Mouse (Mus musculus) stomach, embryonic 14.5 days (tissue): Measurements from ENCODE around the gene Tcp11l2. TPM values are rescaled to one million over a fixed set of nuclear protein-coding genes. Genes with fewer than 3 reads are reported as not detected.

Experiments used
- ATAC-seq: fragments of 200-750 bp; cut with Nextera tagmentation; 2 replicates; pipeline ENCODE4 v1.8.0; 2017; ENCODE audit warnings: low read depth, moderate TSS enrichment; ENCODE audit not compliant: insufficient number of reproducible peaks, insufficient read depth, low FRiP score
- H3K27ac ChIP-seq: fragments of 300-500 bp; sonication (generic); 2 replicates; pipeline ENCODE4 v1.5.1; 2014; ENCODE audit warnings: mild to moderate bottlenecking, low read length, moderate library complexity, mixed read lengths
- H3K27me3 ChIP-seq: fragments of 300-500 bp; sonication (generic); 2 replicates; pipeline ENCODE4 v1.6.1; 2014; ENCODE audit warnings: low read length, control low read depth, mixed read lengths; ENCODE audit not compliant: control insufficient read depth, insufficient read depth
- H3K36me3 ChIP-seq: fragments of 300-500 bp; sonication (generic); 2 replicates; pipeline ENCODE4 v1.6.1; 2014; ENCODE audit warnings: mild to moderate bottlenecking, control low read depth, low read length, moderate library complexity, mixed read lengths; ENCODE audit not compliant: control insufficient read depth, insufficient read depth
- H3K4me1 ChIP-seq: fragments of 300-500 bp; sonication (generic); 2 replicates; pipeline ENCODE4 v1.6.1; 2014; ENCODE audit warnings: low read length, control low read depth, mixed read lengths; ENCODE audit not compliant: control insufficient read depth, insufficient read depth
- H3K4me2 ChIP-seq: fragments of 300-500 bp; sonication (generic); replicated peaks from 2 replicates; pipeline ENCODE4 v1.6.1; 2014; ENCODE audit warnings: low read depth, low read length, control low read depth
- H3K4me3 ChIP-seq: fragments of 300-500 bp; sonication (generic); 2 replicates; pipeline ENCODE4 v1.5.1; 2014; ENCODE audit warnings: low read depth, low read length, control low read depth
- H3K9ac ChIP-seq: fragments of 300-500 bp; sonication (generic); replicated peaks from 2 replicates; pipeline ENCODE4 v1.6.1; 2014; ENCODE audit warnings: low read depth, mild to moderate bottlenecking, control low read depth, low read length, moderate library complexity, mixed read lengths
- H3K9me3 ChIP-seq: fragments of 300-500 bp; sonication (generic); 2 replicates; pipeline ENCODE4 v1.6.1; 2016; ENCODE audit warnings: low read depth, low read length, control low read depth; ENCODE audit not compliant: control insufficient read depth
- WGBS: fragments of 180-500 bp; shearing (Covaris S2); extraction: QIAGEN DNeasy Blood & Tissue Kit; methylation state at CpG from one replicate; pipeline ENCODE4 v1.1.7; 2014; 5-methylcytosine and 5-hydroxymethylcytosine counted together
- polyA plus RNA-seq: library from polyadenylated mRNA; unstranded; fragments of >200 nt; fragmentation: Nextera tagmentation; extraction: Ambion mirVana; gene quantifications from 2 replicates; pipeline ENCODE4 v1.2.1, GENCODE M21; 2014

Tcp11l2 gene
- polyA plus RNA-seq, 1 experiment from 2014 or later: 14.9 TPM

DNA sequence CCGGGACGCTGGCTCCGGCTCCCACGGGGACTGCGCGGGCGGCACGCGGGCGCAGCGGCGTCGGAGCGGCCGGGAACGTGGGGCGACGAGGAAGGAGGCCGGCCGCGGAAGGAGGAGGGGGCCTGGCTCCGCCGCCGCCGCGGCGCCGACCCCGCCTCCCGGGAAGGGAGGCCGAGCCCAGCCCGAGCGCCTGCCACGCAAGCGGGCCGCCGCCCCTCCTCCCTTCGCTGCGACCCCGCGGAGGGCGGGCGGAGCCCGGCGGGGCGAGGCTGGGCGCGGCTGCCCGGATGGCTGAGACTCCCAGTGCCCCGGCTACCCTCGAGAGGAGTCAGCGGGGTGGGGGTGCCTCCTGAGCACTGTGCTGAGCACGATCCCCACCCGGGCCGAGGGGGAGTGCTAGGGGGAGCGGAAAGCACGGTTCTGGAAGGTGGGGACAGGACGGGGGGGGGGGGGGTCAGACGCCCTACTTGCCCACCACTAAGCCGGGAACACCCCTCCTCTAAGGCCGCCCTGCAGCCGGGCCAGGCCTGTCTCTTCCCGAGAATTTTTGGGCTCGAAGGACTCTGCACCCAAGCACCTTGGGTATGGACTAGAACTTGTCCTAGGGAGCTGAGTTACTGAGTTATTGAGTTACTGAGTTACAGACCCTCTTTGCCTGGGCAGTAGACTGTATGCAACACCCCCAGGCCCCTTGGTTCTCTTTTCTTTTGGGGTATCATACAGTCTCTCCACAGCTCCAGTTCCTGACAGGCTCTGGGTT is 42.3 kb upstream of the Tcp11l2 start, which contains the start of gene Ckap4:
Gene Ckap4, minus strand, starts transcription at position 151 of the 760 bp plus-strand sequence.
- no peaks in the 10 kb centered on the region for H3K27me3 ChIP-seq
- peaks cover 24% of the 10 kb centered on the region; the same call in 1 of the 2 replicates for H3K4me1 ChIP-seq
- H3K36me3 ChIP-seq: no peaks in the 10 kb centered on the region; the same call in 1 of the 2 replicates
- no peaks in the 10 kb centered on the region for H3K9me3 ChIP-seq
- peak within 1 kb of the TSS; percentile 94 for H3K9ac ChIP-seq
- peak; percentile 91 for ATAC-seq
- H3K27ac ChIP-seq: peak within 1 kb of the TSS; percentile 85
- peak within 1 kb of the TSS; percentile 89 for H3K4me3 ChIP-seq
- WGBS: 0% methylated on average over 27 of the region's 64 CpGs
- H3K4me2 ChIP-seq: peak within 1 kb of the TSS; percentile 58

DNA sequence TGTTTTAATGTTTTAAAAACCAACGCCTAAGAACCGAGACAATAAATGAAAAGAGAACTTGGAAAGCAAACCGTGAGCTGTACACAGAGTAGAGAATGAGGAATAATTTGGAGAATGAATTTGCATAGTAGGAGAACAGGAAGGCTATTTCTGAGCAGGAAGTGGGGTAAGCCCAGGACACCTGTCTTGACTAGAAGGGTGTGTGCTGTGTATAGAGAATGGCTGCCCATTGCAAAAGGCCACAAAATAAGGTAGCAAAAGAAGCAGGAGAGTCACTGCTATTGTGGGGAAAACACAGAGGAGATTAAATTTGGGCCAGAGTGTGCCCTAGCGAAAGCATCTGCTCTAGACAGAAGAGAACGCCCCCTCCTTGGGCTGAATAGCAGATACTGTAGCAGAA is 41.0 kb upstream of the Tcp11l2 start:
- no peaks in the 10 kb centered on the region for H3K9me3 ChIP-seq
- no peak overlapping the region for H3K4me3 ChIP-seq
- H3K36me3 ChIP-seq: no peaks in the 10 kb centered on the region
- no peak for ATAC-seq
- H3K27ac ChIP-seq: no peak overlapping the region
- H3K4me2 ChIP-seq: no peak overlapping the region
- H3K9ac ChIP-seq: no peak overlapping the region
- WGBS: 83% methylated on average over 5 of the region's 5 CpGs
- peaks cover 24% of the 10 kb centered on the region; the same call in 1 of the 2 replicates for H3K4me1 ChIP-seq
- no peaks in the 10 kb centered on the region for H3K27me3 ChIP-seq

DNA sequence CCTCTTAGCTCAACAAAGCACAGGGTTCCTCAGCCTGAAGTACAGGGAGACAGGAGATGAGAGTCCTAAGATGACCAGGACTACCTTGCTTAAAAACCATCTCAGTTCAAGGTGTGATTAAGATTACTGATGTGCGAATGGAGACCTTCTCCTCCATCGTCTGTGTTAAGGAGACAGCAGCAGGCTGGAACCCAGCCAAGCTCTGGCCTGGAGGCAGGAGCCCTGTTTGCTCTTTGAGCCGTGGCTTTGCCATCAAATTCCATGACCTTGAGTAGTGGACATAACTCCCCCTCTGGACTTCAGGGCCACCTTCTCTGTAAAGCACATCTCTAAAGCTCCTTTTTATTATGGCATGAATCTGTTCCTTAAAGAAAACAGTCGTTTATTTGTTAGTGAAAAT is 40.6 kb upstream of the Tcp11l2 start:
- ATAC-seq: no peak
- Histone ChIP-seq H3K36me3 (no peaks in the 10 kb centered on the region), H3K4me1 (peaks cover 21% of the 10 kb centered on the region; the same call in 1 of the 2 replicates), H3K4me2 (no peak overlapping the region), H3K9ac (no peak overlapping the region), H3K27me3 (no peaks in the 10 kb centered on the region), H3K9me3 (no peaks in the 10 kb centered on the region), H3K4me3 (no peak overlapping the region), H3K27ac (no peak overlapping the region)
- WGBS: 47% methylated on average over 4 of the region's 4 CpGs

DNA sequence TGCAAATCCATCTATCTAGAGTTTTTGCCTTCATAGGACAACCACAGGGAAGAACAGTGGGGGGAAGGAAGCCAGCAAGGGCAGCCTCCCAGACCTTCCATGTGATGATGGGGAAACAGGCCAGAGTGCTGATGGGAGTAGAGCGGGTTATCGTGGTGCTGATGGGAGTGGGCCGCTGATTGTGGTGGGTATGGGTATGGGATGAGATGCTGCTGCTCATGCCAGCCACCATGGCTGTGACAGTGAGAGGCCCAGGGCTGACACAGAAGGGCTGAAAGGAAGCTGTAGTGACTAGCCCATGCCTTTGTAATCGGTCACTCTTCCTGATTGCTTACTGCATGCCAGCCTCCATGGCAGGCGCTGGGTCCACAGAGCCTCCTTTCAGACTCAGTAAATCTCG is 36.8 kb upstream of the Tcp11l2 start:
- no peaks in the 10 kb centered on the region for H3K27me3 ChIP-seq
- no peak overlapping the region for H3K9ac ChIP-seq
- no peak overlapping the region for H3K4me2 ChIP-seq
- no peak overlapping the region for H3K4me3 ChIP-seq
- no peaks in the 10 kb centered on the region for H3K9me3 ChIP-seq
- H3K4me1 ChIP-seq: peaks cover 1% of the 10 kb centered on the region; the same call in 1 of the 2 replicates
- ATAC-seq: no peak
- 86% methylated on average over 6 of the region's 6 CpGs for WGBS
- no peaks in the 10 kb centered on the region for H3K36me3 ChIP-seq
- no peak overlapping the region for H3K27ac ChIP-seq

DNA sequence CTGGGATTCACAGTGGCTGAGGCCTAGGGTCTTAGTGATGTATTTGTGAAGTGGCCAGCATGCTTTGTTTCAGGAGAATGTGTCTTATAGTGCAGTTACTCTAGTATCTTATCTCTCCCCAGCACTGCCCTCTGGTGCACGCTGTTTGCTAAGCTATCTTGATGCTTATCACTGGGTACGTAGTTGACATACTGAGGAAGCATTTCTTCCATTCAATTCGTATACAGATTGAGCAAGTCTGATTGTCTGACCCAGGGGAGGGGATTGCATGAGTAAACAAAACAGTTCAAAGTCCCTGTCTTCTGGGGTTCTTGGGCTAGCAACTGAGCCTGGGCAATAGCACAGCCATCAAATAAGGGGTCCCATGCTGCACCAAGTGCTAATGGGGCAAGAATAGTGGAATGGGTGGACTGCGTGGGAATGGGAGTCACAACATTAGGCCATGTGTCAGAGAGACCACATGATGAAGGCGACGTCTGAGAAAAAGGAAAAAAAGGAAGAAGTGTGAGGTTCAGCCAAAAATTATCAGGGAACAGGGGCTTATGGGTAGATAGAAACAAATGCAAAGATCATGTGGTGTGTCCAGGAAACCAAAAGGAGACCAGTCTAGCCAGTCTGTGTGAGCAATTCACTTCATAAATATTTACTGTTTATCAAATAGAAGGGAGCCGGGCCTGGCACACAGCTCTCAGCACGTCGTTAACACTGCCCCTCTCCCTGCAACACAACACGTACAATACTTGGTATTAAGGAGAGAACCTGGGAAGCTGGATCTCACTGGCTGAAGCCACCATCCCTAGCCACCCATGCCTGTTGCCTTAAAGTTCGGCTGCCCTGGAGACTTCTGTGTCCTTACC is 33.4 kb upstream of the Tcp11l2 start:
- no peak overlapping the region for H3K9ac ChIP-seq
- no peak overlapping the region for H3K4me3 ChIP-seq
- H3K27me3 ChIP-seq: no peaks in the 10 kb centered on the region
- peaks cover 3% of the 10 kb centered on the region; the same call in 1 of the 2 replicates for H3K4me1 ChIP-seq
- no peak; the same call in 1 of the 2 replicates for ATAC-seq
- no peaks in the 10 kb centered on the region for H3K36me3 ChIP-seq
- H3K27ac ChIP-seq: no peak overlapping the region
- WGBS: 58% methylated on average over 11 of the region's 11 CpGs
- H3K4me2 ChIP-seq: no peak overlapping the region
- no peaks in the 10 kb centered on the region for H3K9me3 ChIP-seq

DNA sequence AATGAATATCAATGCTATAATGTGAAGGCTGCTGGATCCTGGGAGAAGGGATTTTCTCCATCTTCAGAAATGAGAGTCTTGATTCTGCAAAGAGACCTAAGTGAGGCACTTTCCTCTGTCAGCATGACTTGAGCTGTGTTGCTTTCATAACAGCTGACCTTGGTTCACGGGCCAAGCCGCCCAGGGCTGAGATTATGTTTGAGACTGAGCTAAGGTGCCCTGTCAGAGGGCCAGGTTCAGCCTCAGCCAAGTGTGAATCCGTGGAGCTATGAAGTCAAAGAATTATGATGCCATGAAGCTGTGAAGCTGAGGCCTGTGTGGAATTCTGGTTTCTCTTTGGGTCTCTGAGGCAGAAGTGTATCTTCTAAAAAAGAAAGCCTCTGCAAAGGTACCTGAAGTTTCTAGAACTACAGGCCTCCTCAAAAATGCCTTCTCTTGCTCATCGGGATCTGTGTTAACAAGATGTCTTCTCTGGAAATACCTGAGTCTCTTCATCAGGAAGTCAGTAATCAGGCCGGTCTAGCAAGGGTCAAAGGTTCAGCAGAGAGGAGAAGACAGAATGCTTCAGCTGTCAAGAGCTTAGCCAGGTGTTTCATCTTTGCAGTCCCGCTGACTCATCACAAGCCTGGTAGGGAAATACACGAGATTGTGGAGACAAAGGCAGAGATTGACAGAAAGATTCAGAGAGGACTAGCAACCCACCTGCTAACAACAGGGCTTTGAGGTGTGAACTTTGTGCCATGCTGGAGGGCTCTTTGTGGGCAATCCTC is 31.4 kb upstream of the Tcp11l2 start:
- no peak overlapping the region for H3K4me3 ChIP-seq
- H3K36me3 ChIP-seq: no peaks in the 10 kb centered on the region
- peak overlapping the region; percentile 48; the same call in 1 of the 2 replicates for H3K27ac ChIP-seq
- H3K4me1 ChIP-seq: peaks cover 3% of the 10 kb centered on the region; the same call in 1 of the 2 replicates
- no peaks in the 10 kb centered on the region for H3K9me3 ChIP-seq
- 28% methylated on average over 7 of the region's 7 CpGs for WGBS
- no peak overlapping the region for H3K9ac ChIP-seq
- H3K4me2 ChIP-seq: no peak overlapping the region
- ATAC-seq: no peak
- no peaks in the 10 kb centered on the region for H3K27me3 ChIP-seq

DNA sequence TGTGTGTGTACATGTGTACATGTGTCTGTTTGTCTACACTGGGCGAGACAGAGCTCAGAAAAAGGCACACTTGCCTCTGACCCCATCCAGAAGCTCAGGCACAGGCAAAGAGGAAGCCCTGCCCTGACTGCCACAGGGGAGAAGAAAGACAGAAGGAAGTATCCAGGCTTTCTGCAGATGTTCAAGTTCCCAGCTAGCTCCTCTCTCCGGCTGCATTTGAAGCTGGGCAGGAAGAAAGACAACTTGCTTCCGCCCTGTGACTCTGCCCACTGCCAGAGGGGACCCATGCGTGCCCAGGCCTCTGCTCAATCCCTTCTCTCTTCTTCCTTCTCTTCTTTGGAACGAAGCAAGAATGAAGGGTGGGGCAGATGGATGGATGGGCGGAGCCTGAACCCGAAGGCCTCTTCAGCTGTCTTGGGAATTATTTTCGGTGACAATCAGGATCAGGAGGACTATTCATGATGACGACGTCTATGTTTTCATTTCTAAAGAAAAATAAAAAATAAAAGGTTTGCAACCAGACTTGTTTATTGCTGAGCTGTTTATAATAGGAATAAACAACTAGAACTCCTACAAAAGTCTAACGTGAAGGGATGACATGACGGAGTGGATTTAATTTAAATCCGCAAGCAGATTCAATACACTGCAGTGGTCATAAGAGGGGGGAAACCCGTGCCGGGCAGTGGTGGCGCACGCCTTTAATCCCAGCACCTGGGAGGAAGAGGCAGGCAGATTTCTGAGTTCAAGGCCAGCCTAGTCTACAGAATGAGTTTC is 27.1 kb upstream of the Tcp11l2 start:
- no peaks in the 10 kb centered on the region for H3K27me3 ChIP-seq
- no peaks in the 10 kb centered on the region for H3K9me3 ChIP-seq
- H3K4me1 ChIP-seq: peaks cover 3% of the 10 kb centered on the region; the same call in 1 of the 2 replicates
- no peak overlapping the region for H3K27ac ChIP-seq
- ATAC-seq: no peak
- H3K4me2 ChIP-seq: no peak overlapping the region
- H3K4me3 ChIP-seq: no peak overlapping the region
- H3K9ac ChIP-seq: no peak overlapping the region
- WGBS: 71% methylated on average over 17 of the region's 17 CpGs
- no peaks in the 10 kb centered on the region for H3K36me3 ChIP-seq
